Mouse (Mus musculus): Measurements from ENCODE around the gene Dab1.

- no peak for TF ChIP-seq CTCF (IDR thresholded peaks at IDR 0.05; ENCODE audit: control insufficient read depth, insufficient read depth, insufficient read length)
- TF ChIP-seq MAX (IDR thresholded peaks at IDR 0.05), result no peak
- TF ChIP-seq MYOG (IDR thresholded peaks at IDR 0.05; ENCODE audit: control insufficient read depth, extremely low read depth, insufficient read length), result no peak
- TF ChIP-seq FOSL1 (IDR thresholded peaks at IDR 0.05; ENCODE audit: insufficient read depth, low read length, poor library complexity, severe bottlenecking), result no peak
- TF ChIP-seq USF1 (IDR thresholded peaks at IDR 0.05; ENCODE audit: low read depth), result no peak
- no peak for TF ChIP-seq CEBPB (IDR thresholded peaks at IDR 0.05; ENCODE audit: low read depth)
Observed at GRCm38 (mm10) chr4:103700392-103700791, 81.2 kb downstream of the Dab1 start.
